Mouse (Mus musculus): ENCODE measurements around the gene Grn.
"Not testable (repeated sequence)": the region's sequence is repeated elsewhere in the genome, so short reads cannot be mapped to it uniquely, and the experiment has no call there.

Grn gene

GRCm38 (mm10) chr11:102430121-102431017 is at the start of gene Grn:
Gene Grn (plus strand): TSS chr11:102430315.
- in situ Hi-C loops (cut with MboI, MseI), result loop anchor here (5.0 to 10.0 kb wide), 2 partner anchors 118 to 136 kb away; partner anchors contain the start of gene Atxn7l3 (in 1 of the 2)

DNA sequence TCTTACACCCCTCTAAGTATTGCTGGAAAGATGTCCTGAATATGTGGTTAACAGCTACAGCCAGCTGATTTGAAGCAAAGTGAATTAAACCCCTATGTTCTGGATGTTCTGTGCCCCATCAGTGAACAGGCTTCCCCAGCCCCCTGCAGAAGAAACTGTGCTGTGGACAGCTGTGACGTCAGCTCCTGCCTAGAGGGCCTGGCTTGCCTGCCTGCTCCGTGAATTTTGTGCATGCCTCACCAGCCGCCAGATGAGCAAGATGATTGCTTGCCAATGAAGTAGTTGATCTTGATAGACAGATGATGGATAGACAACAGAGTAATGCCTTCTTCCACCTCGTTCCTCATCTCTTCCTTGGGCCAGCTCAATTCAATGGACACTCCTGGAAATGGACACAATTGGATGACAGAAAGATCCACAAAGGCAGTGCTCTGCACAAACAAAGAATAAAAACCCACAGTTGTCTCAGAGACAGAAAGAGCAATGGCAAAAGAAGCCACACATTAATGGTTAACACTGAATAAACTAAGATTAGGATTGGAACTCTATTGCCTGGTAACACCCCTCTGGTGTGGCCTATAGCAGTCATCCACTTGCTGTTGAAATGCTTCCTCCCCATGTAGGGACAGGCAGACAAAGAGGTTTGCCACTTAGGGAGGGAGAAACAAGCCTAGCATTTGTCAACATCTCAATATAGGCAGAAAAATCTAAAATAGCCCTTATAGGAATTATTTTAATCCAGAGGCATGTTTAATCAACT is 48.6 kb upstream of the Grn start:
- in situ Hi-C loops (cut with MboI, MseI), result no loop called here

- in situ Hi-C loops (cut with MboI, MseI), result no loop called here
These were observed 47.3 kb upstream of the Grn start for GRCm38 (mm10) chr11:102382794-102383193.

GRCm38 (mm10) chr11:102383365-102384136 is 46.6 kb upstream of the Grn start:
- in situ Hi-C loops (cut with MboI, MseI), result no loop called here

- in situ Hi-C loops (cut with MboI, MseI), result no loop called here
These were observed 45.7 kb upstream of the Grn start for GRCm38 (mm10) chr11:102384418-102384817.

DNA sequence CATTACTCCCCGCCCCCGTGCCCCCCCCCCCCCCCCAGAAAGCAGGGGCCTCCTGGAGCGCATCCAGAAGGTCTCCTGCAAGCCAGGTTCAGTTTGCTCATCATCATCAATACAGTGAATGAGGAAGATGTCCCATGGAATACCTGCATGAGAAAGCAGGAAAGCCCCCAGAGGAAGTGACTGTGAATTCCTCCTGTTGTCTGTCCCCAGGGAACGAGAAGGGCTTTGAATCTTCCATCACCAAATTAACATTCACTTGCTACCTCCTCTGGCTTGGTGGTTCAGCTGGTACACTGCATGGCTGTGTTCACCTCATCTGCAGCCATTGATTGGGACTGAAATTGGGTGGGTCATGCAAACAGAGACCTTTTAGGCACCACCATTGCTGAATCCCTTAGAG is 45.0 kb upstream of the Grn start:
- in situ Hi-C loops (cut with MboI, MseI), result no loop called here

- in situ Hi-C loops (cut with MboI, MseI), result no loop called here
These were observed 44.0 kb upstream of the Grn start for GRCm38 (mm10) chr11:102386121-102386520.

GRCm38 (mm10) chr11:102389436-102389835 is 40.7 kb upstream of the Grn start:
- in situ Hi-C loops (cut with MboI, MseI), result not testable (repeated sequence)

GRCm38 (mm10) chr11:102392441-102393237 is 37.5 kb upstream of the Grn start:
- in situ Hi-C loops (cut with MboI, MseI), result no loop called here

GRCm38 (mm10) chr11:102393238-102393634 is 36.9 kb upstream of the Grn start, which contains the start of gene Rundc3a:
Gene Rundc3a (plus strand): TSS chr11:102393403.
- in situ Hi-C loops (cut with MboI, MseI), result no loop called here

GRCm38 (mm10) chr11:102393719-102394420 is 36.2 kb upstream of the Grn start:
- in situ Hi-C loops (cut with MboI, MseI), result no loop called here

DNA sequence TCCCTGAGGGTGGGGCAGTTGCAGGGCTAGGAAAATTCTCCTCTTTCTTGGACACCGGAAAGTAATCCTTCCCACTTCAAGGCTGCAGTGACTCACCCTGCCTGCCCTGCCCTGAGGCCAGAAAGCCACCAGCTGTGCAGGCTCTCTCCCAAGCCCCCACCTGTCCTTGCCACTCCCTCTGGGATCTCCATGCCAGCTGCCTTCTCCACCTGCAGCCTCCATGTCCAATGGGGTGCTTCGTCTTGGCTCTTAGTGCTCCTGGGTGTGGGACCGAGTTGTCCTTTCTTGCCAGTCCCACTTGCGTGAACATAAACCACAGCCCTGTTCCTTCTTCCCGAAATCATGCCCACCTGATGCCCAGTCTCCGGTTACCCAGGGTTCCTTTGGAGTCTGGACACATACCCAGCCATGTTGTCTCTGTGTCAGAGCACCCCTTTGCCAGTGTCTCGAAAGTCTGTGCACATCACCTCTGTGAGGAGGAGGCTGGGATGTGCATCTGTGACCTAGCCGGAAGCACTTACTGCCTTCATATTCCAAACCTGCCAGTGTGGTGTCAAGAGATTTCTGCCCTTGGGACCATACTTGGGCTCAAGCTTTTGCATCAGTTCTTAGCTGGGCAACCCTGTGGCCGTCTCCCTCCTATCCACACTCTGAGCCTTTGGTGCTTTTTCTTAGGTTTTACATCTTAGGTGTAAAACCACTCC is 35.5 kb upstream of the Grn start:
- in situ Hi-C loops (cut with MboI, MseI), result no loop called here

GRCm38 (mm10) chr11:102395250-102395649 is 34.9 kb upstream of the Grn start:
- in situ Hi-C loops (cut with MboI, MseI), result no loop called here

GRCm38 (mm10) chr11:102396263-102396662 is 33.9 kb upstream of the Grn start:
- in situ Hi-C loops (cut with MboI, MseI), result no loop called here

DNA sequence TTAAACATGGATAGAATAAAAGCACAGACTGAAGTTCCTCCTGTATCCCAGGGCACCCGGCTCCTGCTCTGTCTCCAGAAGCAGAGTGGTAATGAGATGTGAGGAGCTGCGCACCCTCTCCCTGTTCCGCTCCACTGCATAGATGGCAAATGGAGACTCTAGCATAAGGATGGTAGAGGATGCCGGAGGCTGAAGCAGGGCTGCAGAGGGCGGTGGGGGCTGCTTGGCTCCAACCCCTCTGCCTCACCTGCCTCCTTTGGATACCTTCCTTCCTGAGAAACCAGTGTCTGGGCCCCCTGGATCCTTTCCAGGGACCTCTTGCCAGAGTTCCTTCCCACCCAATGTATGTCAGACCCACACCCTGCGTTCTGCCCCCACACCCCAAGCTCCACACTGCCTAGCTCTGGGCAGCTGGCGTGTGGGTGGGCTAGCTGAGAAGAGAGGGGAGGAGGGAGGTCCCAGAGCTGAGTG is 33.4 kb upstream of the Grn start:
- in situ Hi-C loops (cut with MboI, MseI), result no loop called here

GRCm38 (mm10) chr11:102398007-102398825 is 31.9 kb upstream of the Grn start:
- in situ Hi-C loops (cut with MboI, MseI), result no loop called here

- in situ Hi-C loops (cut with MboI, MseI), result no loop called here
These were observed 31.0 kb upstream of the Grn start for GRCm38 (mm10) chr11:102399107-102399506.

GRCm38 (mm10) chr11:102399610-102400072 is 30.5 kb upstream of the Grn start:
- in situ Hi-C loops (cut with MboI, MseI), result loop anchor here in 1 of 2 experiments (10.0 kb wide), 1 partner anchor 105 kb away; the partner anchor contains the start of gene Atxn7l3
